Mouse (Mus musculus) CD4-positive naive resting alpha-beta T cell, adult 57 days (primary cell): Measurements from ENCODE around the gene Pramel4. TPM values are rescaled to one million over a fixed set of nuclear protein-coding genes. Genes with fewer than 3 reads are reported as not detected.

Experiments used
- total RNA-seq: library from RNA; stranded (reverse); gene quantifications from one replicate; pipeline ENCODE4 v1.2.4, GENCODE M21; 2023

Gene Pramel4
- not detected for total RNA-seq

GRCm38 (mm10) chr4:144058826-144059225, at the start of gene Pramel4:
Gene Pramel4, plus strand, starts transcription at chr4:144059126.

GRCm38 (mm10) chr4:144106174-144106573, 47.2 kb downstream of the Pramel4 start, which contains the start of gene Gm13102:
Gene Gm13102, plus strand, starts transcription at chr4:144106474.

Other genes with a start within 250 kb of the Pramel4 start
- gene Gm13084, start 243.0 kb upstream of the Pramel4 start, total RNA-seq, result not detected
- gene Gm13103, start 212.6 kb upstream of the Pramel4 start, total RNA-seq, result not detected
- gene Pramef6, start 158.7 kb upstream of the Pramel4 start, total RNA-seq, result not detected
- not detected for gene Pramef25, start 108.1 kb upstream of the Pramel4 start, total RNA-seq
- gene Gm13101, start 92.2 kb upstream of the Pramel4 start, total RNA-seq, result not detected
- gene Pramef17, start 64.8 kb upstream of the Pramel4 start, total RNA-seq, result not detected
- gene Gm13102, start 47.3 kb downstream of the Pramel4 start, total RNA-seq, result not detected
- gene Oog3, start 103.5 kb downstream of the Pramel4 start, total RNA-seq, result not detected
- not detected for gene Oog2, start 131.6 kb downstream of the Pramel4 start, total RNA-seq
- not detected for gene C87977, start 154.2 kb downstream of the Pramel4 start, total RNA-seq
- gene Pramel5, start 221.4 kb downstream of the Pramel4 start, total RNA-seq, result not detected